Mouse (Mus musculus): ENCODE data around the gene Lcor.

Lcor gene

GRCm38 (mm10) chr19:41482190-41482908, at the start of gene Lcor:
TSS of gene Lcor (plus strand) at chr19:41482637.
- DNase-seq (ENCODE audit: low read depth, low spot score), result peak; percentile 94

GRCm38 (mm10) chr19:41435366-41435765, 47.1 kb upstream of the Lcor start:
- no peak for DNase-seq (ENCODE audit: low read depth, low spot score)

GRCm38 (mm10) chr19:41436461-41436860, 46.0 kb upstream of the Lcor start:
- no peak for DNase-seq (ENCODE audit: low read depth, low spot score)

- DNase-seq (ENCODE audit: low read depth, low spot score), result no peak
Measured at GRCm38 (mm10) chr19:41438953-41439352, 43.5 kb upstream of the Lcor start.

GRCm38 (mm10) chr19:41441446-41441845, 41.0 kb upstream of the Lcor start:
- DNase-seq (ENCODE audit: low read depth, low spot score), result no peak

- DNase-seq (ENCODE audit: low read depth, low spot score), result no peak
Measured at GRCm38 (mm10) chr19:41441911-41442607, 40.4 kb upstream of the Lcor start.

GRCm38 (mm10) chr19:41442608-41442969, 39.8 kb upstream of the Lcor start:
- peak; percentile 81 for DNase-seq (ENCODE audit: low read depth, low spot score)

- DNase-seq (ENCODE audit: low read depth, low spot score), result no peak
Measured at GRCm38 (mm10) chr19:41444491-41444890, 37.9 kb upstream of the Lcor start.

- DNase-seq (ENCODE audit: low read depth, low spot score), result no peak
Measured at GRCm38 (mm10) chr19:41445013-41445610, 37.3 kb upstream of the Lcor start.

GRCm38 (mm10) chr19:41445723-41446122, 36.7 kb upstream of the Lcor start:
- no peak for DNase-seq (ENCODE audit: low read depth, low spot score)

- DNase-seq (ENCODE audit: low read depth, low spot score), result no peak
Measured at GRCm38 (mm10) chr19:41447166-41447565, 35.3 kb upstream of the Lcor start.

- DNase-seq (ENCODE audit: low read depth, low spot score), result no peak
Measured at GRCm38 (mm10) chr19:41447760-41448159, 34.7 kb upstream of the Lcor start.

- no peak for DNase-seq (ENCODE audit: low read depth, low spot score)
Measured at GRCm38 (mm10) chr19:41449415-41450075, 32.9 kb upstream of the Lcor start.

GRCm38 (mm10) chr19:41452166-41452565, 30.3 kb upstream of the Lcor start:
- DNase-seq (ENCODE audit: low read depth, low spot score), result peak; percentile 52

- DNase-seq (ENCODE audit: low read depth, low spot score), result no peak
Measured at GRCm38 (mm10) chr19:41454601-41455000, 27.8 kb upstream of the Lcor start.

GRCm38 (mm10) chr19:41455091-41455626, 27.3 kb upstream of the Lcor start:
- peak; percentile 34 for DNase-seq (ENCODE audit: low read depth, low spot score)

- DNase-seq (ENCODE audit: low read depth, low spot score), result no peak
Measured at GRCm38 (mm10) chr19:41457181-41457580, 25.3 kb upstream of the Lcor start.

GRCm38 (mm10) chr19:41462166-41462735, 20.2 kb upstream of the Lcor start:
- DNase-seq (ENCODE audit: low read depth, low spot score), result no peak

- DNase-seq (ENCODE audit: low read depth, low spot score), result no peak
Measured at GRCm38 (mm10) chr19:41463841-41464240, 18.6 kb upstream of the Lcor start.

GRCm38 (mm10) chr19:41466475-41466874, 16.0 kb upstream of the Lcor start:
- DNase-seq (ENCODE audit: low read depth, low spot score), result no peak

- no peak for DNase-seq (ENCODE audit: low read depth, low spot score)
Measured at GRCm38 (mm10) chr19:41473566-41474135, 8.8 kb upstream of the Lcor start.

Measured in A20 (cell line).